Mouse (Mus musculus): ENCODE data around the gene Rxra.

DNA sequence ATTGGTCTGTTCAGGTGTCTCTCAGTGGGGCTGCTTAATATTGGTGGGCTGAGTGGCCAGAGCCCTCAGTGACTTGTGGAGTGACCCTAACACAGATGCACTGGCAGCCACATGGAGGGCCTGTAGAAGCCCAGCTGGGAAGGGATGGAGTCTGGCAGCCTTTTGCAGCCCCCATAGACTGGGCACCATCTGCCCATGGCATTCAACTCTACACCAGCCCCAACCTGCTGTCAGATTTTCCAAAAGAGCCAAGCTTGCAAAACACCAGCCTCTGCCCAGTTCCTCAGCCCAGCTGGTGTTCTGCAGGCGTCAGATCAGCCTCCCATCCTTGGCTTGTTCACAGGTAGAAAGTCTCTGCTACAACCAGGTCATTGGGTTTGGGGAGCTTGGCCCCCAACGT is 70.6 kb downstream of the Rxra start:
- TF ChIP-seq CTCF (IDR thresholded peaks at IDR 0.05; ENCODE audit: control insufficient read depth, insufficient read depth, low read length): no peak
- TF ChIP-seq POLR2A (IDR thresholded peaks at IDR 0.05; ENCODE audit: borderline replicate concordance, control insufficient read depth, low read depth, low read length): no peak

All from bone marrow, adult 2 months (tissue).